Mouse (Mus musculus) granulocyte monocyte progenitor cell, adult 5-6 weeks (primary cell): ENCODE results near the gene Dusp15. TPM values are rescaled to one million over a fixed set of nuclear protein-coding genes. Genes with fewer than 3 reads are reported as not detected.
A peak's percentile ranks its signal among the peaks of the same experiment; 100 is the strongest.

Source experiments
- ATAC-seq: replicated peaks from 2 replicates; pipeline ENCODE4 v1.8.0; 2016; ENCODE audit warnings: mild to moderate bottlenecking, moderate TSS enrichment, inconsistent platforms; ENCODE audit not compliant: poor library complexity, severe bottlenecking
- total RNA-seq, 2 experiments: library from RNA; stranded (forward) in 1 of 2; stranded (reverse) in 1 of 2; fragments of 200-712, 200-1000 nt in 1 of 2; fragments of >200 nt in 1 of 2; fragmentation: Nextera tagmentation in 1 of 2; gene quantifications; 2 replicates each; pipeline ENCODE4 v1.2.3; 2014 to 2017

The Dusp15 gene
- total RNA-seq, 2 experiments from 2014 or later, result not detected

DNA sequence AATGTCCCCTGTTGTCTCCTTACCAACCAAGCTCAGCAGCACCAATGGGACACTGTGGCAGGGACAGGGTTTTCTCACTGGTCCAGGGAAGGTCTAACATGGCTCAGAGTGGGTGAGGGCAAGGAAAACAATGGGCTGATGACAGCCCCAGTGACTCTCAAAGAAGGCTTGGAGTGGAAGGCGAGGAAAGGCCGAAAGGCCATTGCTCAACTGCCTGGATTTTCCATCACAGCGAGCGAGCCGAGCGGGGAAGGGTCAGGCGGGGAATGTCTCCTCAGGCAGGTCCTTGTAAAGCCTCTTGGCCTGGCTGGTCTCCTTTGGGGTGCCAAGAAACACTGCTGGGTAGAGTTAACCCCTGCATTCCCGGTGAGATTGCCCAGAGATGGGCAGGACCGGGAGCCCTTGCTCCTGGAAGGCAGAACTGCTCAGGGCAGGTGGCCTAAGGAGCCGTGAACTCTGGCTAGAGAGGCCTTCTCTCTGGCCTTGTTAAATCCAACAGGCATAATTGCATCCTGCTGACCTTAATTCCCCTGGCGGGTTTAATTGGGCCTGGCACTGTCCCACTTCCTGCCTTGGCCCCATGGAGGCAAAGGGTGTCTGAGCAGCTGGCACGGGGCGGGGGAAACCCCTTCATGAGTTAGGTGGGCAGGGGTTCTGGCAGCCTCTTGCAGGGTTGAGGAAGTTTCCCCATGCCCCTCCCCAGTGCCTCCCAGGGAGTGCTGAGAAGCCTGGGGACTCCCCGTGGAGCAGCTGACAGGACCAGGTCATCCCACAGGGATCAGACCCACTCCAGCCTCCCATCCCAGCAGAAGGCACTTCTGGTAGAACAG is 44.2 kb downstream of the Dusp15 start:
- no peak for ATAC-seq

DNA sequence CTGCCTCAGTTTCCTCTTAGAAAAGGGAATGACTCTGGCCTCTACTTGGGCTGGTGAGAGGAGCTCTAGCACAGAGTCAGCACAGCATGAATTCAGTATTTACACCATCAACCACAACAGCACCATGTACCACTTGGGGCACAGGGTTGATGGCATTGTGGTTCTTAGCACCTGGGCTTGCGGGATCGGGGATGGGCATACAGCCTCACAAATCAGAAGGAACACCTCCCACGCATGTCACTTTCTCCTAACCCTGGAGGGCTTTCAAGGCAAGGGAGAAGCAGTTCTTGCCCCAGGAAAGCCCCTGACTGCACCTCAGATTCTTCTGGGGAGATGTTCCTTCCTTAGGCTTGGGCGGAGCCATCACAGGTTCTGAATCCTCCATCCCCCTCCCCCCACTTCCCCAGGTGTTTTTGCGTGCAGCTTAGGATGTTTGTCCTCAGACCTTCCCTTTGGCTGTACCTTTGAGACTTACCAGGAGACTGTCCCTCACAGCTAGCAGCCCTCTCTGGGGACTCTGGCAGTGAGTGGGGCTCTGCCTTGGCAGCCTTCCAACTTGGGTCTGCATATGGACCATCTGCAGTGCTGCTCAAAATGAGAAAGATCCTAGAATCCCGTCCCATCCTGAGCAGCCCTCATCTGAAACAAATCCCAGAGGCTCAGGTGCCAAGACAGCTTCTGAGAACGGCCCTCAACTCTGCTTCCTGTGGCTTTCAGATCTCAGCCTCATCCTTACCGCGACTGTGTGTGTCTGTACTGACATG is 45.0 kb downstream of the Dusp15 start:
- no peak for ATAC-seq

DNA sequence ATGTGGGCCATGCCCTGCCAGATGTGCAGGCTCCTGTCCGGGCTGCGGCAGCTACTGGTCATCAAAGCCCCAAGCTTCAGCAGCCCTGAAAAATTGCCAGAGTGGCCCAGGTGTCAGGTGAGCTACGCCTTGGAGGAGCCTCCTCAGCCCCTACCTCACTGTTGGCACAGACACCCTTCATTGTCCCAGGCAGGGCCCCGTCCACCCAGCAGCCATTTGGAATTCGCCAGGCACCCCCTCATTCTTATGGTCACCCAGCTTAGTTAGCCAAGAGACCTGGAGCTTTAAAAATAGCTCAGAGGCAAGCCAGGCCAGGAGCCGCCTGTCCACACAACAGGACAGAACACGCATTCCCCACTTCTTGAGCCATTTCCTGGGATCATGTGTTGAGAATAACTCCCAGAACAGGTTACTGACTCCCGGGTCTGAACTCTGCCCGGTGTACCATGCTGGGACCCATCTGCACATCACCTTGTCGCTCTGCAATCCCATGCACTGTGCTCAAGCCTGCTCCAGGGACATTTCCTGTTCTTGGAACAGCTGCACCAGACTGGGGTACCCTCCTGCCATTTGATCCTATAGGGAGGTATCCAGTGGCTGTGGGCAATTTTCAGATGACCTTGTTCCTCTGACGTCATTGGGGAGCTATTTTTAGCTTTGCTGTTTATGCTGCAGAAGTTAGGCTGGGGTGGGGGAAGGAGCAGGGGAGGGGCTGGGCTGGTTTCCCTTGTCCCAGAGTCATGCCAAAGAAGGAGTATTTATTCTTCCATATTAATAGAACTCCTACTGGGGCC is 46.3 kb downstream of the Dusp15 start:
- ATAC-seq, result no peak

DNA sequence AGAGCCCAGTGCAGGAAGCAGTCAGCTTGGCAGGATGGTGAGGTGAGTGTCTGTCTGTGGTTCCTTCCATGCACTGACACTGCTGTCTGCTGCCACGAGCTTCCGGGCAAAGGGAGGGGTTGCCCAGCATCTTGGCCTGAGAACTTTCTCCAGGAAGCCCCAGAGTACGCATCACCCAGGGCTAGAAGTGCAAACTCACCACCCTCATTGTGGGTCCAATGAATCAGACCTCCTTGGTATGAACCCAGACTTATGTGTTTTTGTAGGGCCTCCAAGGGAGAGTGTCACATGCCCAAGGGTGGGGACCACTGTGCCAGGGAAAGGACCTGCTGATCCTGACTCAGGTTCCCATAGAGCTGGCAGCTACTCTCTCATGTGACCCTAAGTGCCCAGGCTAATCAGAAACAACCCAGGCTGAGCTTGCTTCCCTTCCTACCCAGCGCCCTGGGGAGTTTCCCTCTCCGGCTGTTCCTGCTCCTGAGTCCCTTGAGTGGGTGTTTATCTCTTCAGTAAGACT is 47.3 kb downstream of the Dusp15 start:
- peak; percentile 43 for ATAC-seq

DNA sequence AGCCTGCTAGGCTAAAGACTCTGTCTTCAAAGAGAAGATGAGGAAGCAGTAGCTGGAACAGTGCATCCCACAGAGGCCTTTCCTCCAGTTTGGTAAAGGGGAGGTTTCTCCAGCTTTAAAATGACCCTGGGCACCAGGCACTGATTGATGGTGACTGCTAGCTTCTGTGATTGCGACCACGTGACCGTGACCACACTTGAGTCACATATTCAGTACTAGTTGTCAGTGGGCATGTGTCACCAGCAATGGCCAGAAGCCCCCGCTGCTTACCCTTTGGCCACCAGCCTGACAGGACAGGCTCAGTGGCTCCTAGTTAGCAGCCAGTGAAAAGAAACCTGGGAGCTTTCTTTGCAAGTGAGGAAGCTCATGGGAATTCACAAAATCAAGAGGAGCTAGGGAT is 47.9 kb downstream of the Dusp15 start:
- no peak; the same call in 1 of the 2 replicates for ATAC-seq

DNA sequence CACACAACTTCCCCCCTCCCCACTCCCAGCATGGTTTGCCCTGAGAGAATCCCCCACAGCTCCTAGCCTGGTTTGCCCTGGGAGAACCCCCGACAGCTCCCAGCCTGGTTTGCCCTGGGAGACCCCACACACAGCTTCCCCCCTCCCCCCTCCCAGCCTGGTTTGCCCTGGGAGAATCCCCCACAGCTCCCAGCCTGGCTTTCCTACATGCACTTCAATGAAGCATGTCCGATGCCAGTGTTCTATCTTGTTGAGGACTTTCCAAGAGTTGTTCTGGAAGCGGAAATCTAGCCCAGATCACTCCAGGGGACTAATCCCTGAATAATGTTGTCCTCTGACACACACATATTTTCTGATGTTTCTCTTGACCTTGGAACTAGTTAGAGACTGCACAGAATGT is 48.8 kb downstream of the Dusp15 start:
- ATAC-seq, result no peak

DNA sequence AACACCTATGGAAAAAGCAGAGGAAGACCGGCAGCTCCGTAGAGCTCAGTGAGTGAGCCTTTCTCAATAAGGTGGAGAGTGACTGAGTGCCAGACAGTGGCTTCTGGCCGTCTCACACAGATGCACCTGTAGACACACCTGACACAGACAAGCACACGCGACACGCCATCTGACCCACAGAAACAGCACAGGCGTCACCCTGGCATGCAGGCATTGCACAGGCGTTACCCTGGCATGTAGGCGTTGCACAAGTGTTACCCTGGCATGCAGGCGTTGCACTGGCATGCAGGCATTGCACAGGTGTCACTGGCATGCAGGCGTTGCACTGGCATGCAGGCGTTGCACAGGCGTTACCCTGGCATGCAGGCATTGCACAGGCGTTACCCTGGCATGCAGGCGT is 50.2 kb downstream of the Dusp15 start:
- ATAC-seq, result no peak

DNA sequence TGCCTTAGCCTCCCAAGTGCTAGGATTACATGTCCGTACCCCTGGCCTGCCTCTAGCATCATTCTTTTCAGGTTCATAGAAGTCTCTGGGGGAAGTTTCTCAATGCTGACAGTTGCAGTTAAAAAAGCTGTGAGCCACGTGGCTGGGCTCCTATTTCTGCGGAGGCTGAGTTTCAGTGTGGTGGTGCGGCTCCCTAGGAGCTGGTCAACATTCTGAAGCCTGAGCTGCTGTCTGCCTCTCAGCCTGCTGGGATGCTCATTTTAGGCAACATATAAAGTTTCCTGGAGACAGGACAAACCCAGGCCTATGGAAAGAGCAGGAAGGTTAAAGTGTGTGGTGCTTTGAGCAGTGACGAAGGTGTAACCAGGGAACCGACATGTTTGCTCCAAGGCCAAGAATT is 52.5 kb downstream of the Dusp15 start:
- no peak for ATAC-seq

DNA sequence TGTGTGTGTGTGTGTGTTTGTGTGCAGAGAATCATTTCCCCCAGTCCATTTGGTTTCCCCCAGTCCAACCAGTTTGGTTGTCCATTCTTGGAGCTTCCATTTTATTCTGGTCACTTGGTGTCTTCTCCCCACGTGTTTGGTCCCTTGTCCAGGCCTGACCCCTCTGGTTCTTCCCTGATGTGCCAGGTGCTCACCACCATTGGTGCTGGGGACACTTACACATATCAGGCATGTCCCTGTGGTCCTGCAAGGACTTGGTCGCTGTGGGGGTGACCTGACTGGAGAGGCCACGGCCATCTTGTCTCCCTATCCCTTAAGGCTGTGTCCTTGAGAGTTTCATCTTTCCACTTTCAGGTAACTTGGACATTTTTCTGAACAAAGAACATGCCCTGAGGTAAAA is 54.6 kb downstream of the Dusp15 start:
- ATAC-seq, result no peak

DNA sequence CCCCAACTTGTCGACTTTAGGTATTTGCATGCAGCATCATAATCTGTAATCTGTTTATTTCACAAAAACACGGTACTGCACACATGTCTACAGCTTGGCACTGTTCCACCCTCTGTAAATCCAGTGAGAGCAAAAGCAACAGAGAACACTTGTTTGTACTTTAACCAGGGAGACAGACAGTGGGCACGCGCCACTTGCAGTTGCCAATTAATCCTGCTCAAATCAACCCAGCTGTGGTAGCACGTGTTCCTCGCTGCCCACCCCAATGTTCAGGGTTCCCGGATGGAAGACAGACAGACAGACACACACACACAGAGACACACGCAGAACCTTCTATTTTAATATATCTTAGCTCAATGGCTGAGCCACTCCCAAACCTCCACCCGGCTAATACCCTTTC is 55.7 kb downstream of the Dusp15 start:
- no peak for ATAC-seq

Other genes starting within 250 kb of the Dusp15 start
- 5.5 and 7.6 TPM in 2 replicates for gene Id1, start 215.4 kb downstream of the Dusp15 start, total RNA-seq (2014; fragmentation: Nextera tagmentation)
- 5.0 and 6.6 TPM in 2 replicates for gene Id1, start 215.4 kb downstream of the Dusp15 start, total RNA-seq (2017)
- 6.8 and 13.0 TPM in 2 replicates for gene Cox4i2, start 197.5 kb downstream of the Dusp15 start, total RNA-seq (2014; fragmentation: Nextera tagmentation)
- gene Cox4i2, start 197.5 kb downstream of the Dusp15 start, total RNA-seq (2017), result 6.0 TPM in 1 of 2 replicates, not detected in the other
- gene Bcl2l1, start 120.0 kb downstream of the Dusp15 start, total RNA-seq (2014; fragmentation: Nextera tagmentation), result 13.2 and 27.8 TPM in 2 replicates
- 10.3 and 25.2 TPM in 2 replicates for gene Bcl2l1, start 120.0 kb downstream of the Dusp15 start, total RNA-seq (2017)
- gene Tpx2, start 103.7 kb downstream of the Dusp15 start, total RNA-seq (2014; fragmentation: Nextera tagmentation), result 51.4 and 56.0 TPM in 2 replicates
- 96.9 and 105 TPM in 2 replicates for gene Tpx2, start 103.7 kb downstream of the Dusp15 start, total RNA-seq (2017)
- not detected in 2 replicates for gene Mylk2, start 40.3 kb downstream of the Dusp15 start, total RNA-seq (2014; fragmentation: Nextera tagmentation)
- not detected in 2 replicates for gene Mylk2, start 40.3 kb downstream of the Dusp15 start, total RNA-seq (2017)
- gene Foxs1, start 18.5 kb downstream of the Dusp15 start, total RNA-seq (2014; fragmentation: Nextera tagmentation), result not detected in 2 replicates
- gene Foxs1, start 18.5 kb downstream of the Dusp15 start, total RNA-seq (2017), result not detected in 2 replicates
- 2.4 and 13.4 TPM in 2 replicates for gene Ttll9, start 10.8 kb upstream of the Dusp15 start, total RNA-seq (2014; fragmentation: Nextera tagmentation)
- 1.7 and 2.5 TPM in 2 replicates for gene Ttll9, start 10.8 kb upstream of the Dusp15 start, total RNA-seq (2017)
- 62.9 and 67.0 TPM in 2 replicates for gene Pdrg1, start 63.7 kb upstream of the Dusp15 start, total RNA-seq (2014; fragmentation: Nextera tagmentation)
- gene Pdrg1, start 63.7 kb upstream of the Dusp15 start, total RNA-seq (2017), result 98.2 and 108 TPM in 2 replicates
- not detected in 2 replicates for gene Xkr7, start 80.2 kb upstream of the Dusp15 start, total RNA-seq (2014; fragmentation: Nextera tagmentation)
- not detected in 2 replicates for gene Xkr7, start 80.2 kb upstream of the Dusp15 start, total RNA-seq (2017)
- gene Ccm2l, start 114.3 kb upstream of the Dusp15 start, total RNA-seq (2014; fragmentation: Nextera tagmentation), result 7.7 and 11.6 TPM in 2 replicates
- gene Ccm2l, start 114.3 kb upstream of the Dusp15 start, total RNA-seq (2017), result 0.21 and 3.3 TPM in 2 replicates
- 6.4 and 9.5 TPM in 2 replicates for gene Hck, start 156.8 kb upstream of the Dusp15 start, total RNA-seq (2014; fragmentation: Nextera tagmentation)
- gene Hck, start 156.8 kb upstream of the Dusp15 start, total RNA-seq (2017), result 13.1 and 17.5 TPM in 2 replicates
- gene Tm9sf4, start 209.6 kb upstream of the Dusp15 start, total RNA-seq (2014; fragmentation: Nextera tagmentation), result 54.2 and 60.7 TPM in 2 replicates
- gene Tm9sf4, start 209.6 kb upstream of the Dusp15 start, total RNA-seq (2017), result 61.3 and 91.4 TPM in 2 replicates